Mouse (Mus musculus): Measurements from ENCODE around the gene Popdc2. TPM values are rescaled to one million over a fixed set of nuclear protein-coding genes. Genes with fewer than 3 reads are reported as not detected.

Gene Popdc2
- polyA plus RNA-seq, 1 experiment from 2014 or later = 0.83 TPM

GRCm38 (mm10) chr16:38377546-38377945 is 15.5 kb downstream of the Popdc2 start:
- H3K27me3 ChIP-seq (ENCODE audit: control insufficient read depth, insufficient read depth, low read depth, low read length) = no peaks in the 10 kb centered on the region
- peaks cover 4% of the 10 kb centered on the region; the same call in 1 of the 2 replicates for H3K4me1 ChIP-seq (ENCODE audit: control insufficient read depth, insufficient read depth, low read length)
- no peak overlapping the region for H3K9ac ChIP-seq (ENCODE audit: low read depth, low read length)
- H3K4me2 ChIP-seq (ENCODE audit: low read length) = no peak overlapping the region
- no peak for ATAC-seq
- 84% methylated on average over 6 of the region's 6 CpGs for WGBS
- no peaks in the 10 kb centered on the region for H3K36me3 ChIP-seq (ENCODE audit: control insufficient read depth, insufficient read depth, low read length)
- H3K27ac ChIP-seq (ENCODE audit: low read length) = no peak overlapping the region
- H3K4me3 ChIP-seq (ENCODE audit: low read depth, low read length) = no peak overlapping the region
- no peaks in the 10 kb centered on the region for H3K9me3 ChIP-seq (replicated peaks; ENCODE audit: control insufficient read depth, low read length, poor library complexity, severe bottlenecking)

GRCm38 (mm10) chr16:38378591-38378990 is 16.6 kb downstream of the Popdc2 start:
- ATAC-seq = no peak
- Histone ChIP-seq H3K9ac (ENCODE audit: low read depth, low read length) (no peak overlapping the region), H3K36me3 (ENCODE audit: control insufficient read depth, insufficient read depth, low read length) (no peaks in the 10 kb centered on the region), H3K9me3 (replicated peaks; ENCODE audit: control insufficient read depth, low read length, poor library complexity, severe bottlenecking) (no peaks in the 10 kb centered on the region), H3K4me2 (ENCODE audit: low read length) (no peak overlapping the region), H3K27ac (ENCODE audit: low read length) (no peak overlapping the region), H3K4me3 (ENCODE audit: low read depth, low read length) (no peak overlapping the region), H3K27me3 (ENCODE audit: control insufficient read depth, insufficient read depth, low read depth, low read length) (no peaks in the 10 kb centered on the region), H3K4me1 (ENCODE audit: control insufficient read depth, insufficient read depth, low read length) (peaks cover 4% of the 10 kb centered on the region; the same call in 1 of the 2 replicates)
- WGBS = 90% methylated on average over 6 of the region's 6 CpGs

- Histone ChIP-seq H3K4me1 (ENCODE audit: control insufficient read depth, insufficient read depth, low read length) (peaks cover 4% of the 10 kb centered on the region; the same call in 1 of the 2 replicates), H3K27ac (ENCODE audit: low read length) (no peak overlapping the region), H3K9ac (ENCODE audit: low read depth, low read length) (no peak overlapping the region), H3K9me3 (replicated peaks; ENCODE audit: control insufficient read depth, low read length, poor library complexity, severe bottlenecking) (no peaks in the 10 kb centered on the region), H3K4me3 (ENCODE audit: low read depth, low read length) (no peak overlapping the region), H3K36me3 (ENCODE audit: control insufficient read depth, insufficient read depth, low read length) (no peaks in the 10 kb centered on the region), H3K27me3 (ENCODE audit: control insufficient read depth, insufficient read depth, low read depth, low read length) (no peaks in the 10 kb centered on the region), H3K4me2 (ENCODE audit: low read length) (no peak overlapping the region)
- ATAC-seq = no peak
- WGBS = 59% methylated on average over 6 of the region's 6 CpGs
Measured at GRCm38 (mm10) chr16:38379088-38379487, 17.1 kb downstream of the Popdc2 start.

GRCm38 (mm10) chr16:38379493-38379892 is 17.5 kb downstream of the Popdc2 start:
- ATAC-seq = no peak

GRCm38 (mm10) chr16:38379926-38380325 is 17.9 kb downstream of the Popdc2 start:
- Histone ChIP-seq H3K36me3 (ENCODE audit: control insufficient read depth, insufficient read depth, low read length) (no peaks in the 10 kb centered on the region), H3K4me2 (ENCODE audit: low read length) (no peak overlapping the region), H3K4me3 (ENCODE audit: low read depth, low read length) (no peak overlapping the region), H3K27me3 (ENCODE audit: control insufficient read depth, insufficient read depth, low read depth, low read length) (no peaks in the 10 kb centered on the region), H3K9me3 (replicated peaks; ENCODE audit: control insufficient read depth, low read length, poor library complexity, severe bottlenecking) (no peaks in the 10 kb centered on the region), H3K9ac (ENCODE audit: low read depth, low read length) (no peak overlapping the region), H3K27ac (ENCODE audit: low read length) (no peak overlapping the region), H3K4me1 (ENCODE audit: control insufficient read depth, insufficient read depth, low read length) (peaks cover 4% of the 10 kb centered on the region; the same call in 1 of the 2 replicates)
- no peak for ATAC-seq
- 95% methylated on average over 3 of the region's 3 CpGs for WGBS

More at GRCm38 (mm10) chr16:38379493-38379892, 17.5 kb downstream of the Popdc2 start:
- H3K4me2 ChIP-seq (ENCODE audit: low read length) = no peak overlapping the region
- H3K4me1 ChIP-seq (ENCODE audit: control insufficient read depth, insufficient read depth, low read length) = peaks cover 4% of the 10 kb centered on the region; the same call in 1 of the 2 replicates
- 51% methylated on average over 3 of the region's 3 CpGs for WGBS
- H3K27ac ChIP-seq (ENCODE audit: low read length) = no peak overlapping the region
- no peaks in the 10 kb centered on the region for H3K9me3 ChIP-seq (replicated peaks; ENCODE audit: control insufficient read depth, low read length, poor library complexity, severe bottlenecking)
- H3K27me3 ChIP-seq (ENCODE audit: control insufficient read depth, insufficient read depth, low read depth, low read length) = no peaks in the 10 kb centered on the region
- H3K9ac ChIP-seq (ENCODE audit: low read depth, low read length) = no peak overlapping the region
- no peaks in the 10 kb centered on the region for H3K36me3 ChIP-seq (ENCODE audit: control insufficient read depth, insufficient read depth, low read length)
- H3K4me3 ChIP-seq (ENCODE audit: low read depth, low read length) = no peak overlapping the region

GRCm38 (mm10) chr16:38383683-38384082 is 21.7 kb downstream of the Popdc2 start:
- no peaks in the 10 kb centered on the region for H3K9me3 ChIP-seq (replicated peaks; ENCODE audit: control insufficient read depth, low read length, poor library complexity, severe bottlenecking)
- H3K36me3 ChIP-seq (ENCODE audit: control insufficient read depth, insufficient read depth, low read length) = no peaks in the 10 kb centered on the region
- 76% methylated on average over 2 of the region's 2 CpGs for WGBS
- no peak for ATAC-seq
- no peak overlapping the region for H3K9ac ChIP-seq (ENCODE audit: low read depth, low read length)
- H3K4me3 ChIP-seq (ENCODE audit: low read depth, low read length) = no peak overlapping the region
- no peaks in the 10 kb centered on the region for H3K4me1 ChIP-seq (ENCODE audit: control insufficient read depth, insufficient read depth, low read length)
- H3K27ac ChIP-seq (ENCODE audit: low read length) = no peak overlapping the region
- H3K4me2 ChIP-seq (ENCODE audit: low read length) = no peak overlapping the region
- H3K27me3 ChIP-seq (ENCODE audit: control insufficient read depth, insufficient read depth, low read depth, low read length) = no peaks in the 10 kb centered on the region

- no peaks in the 10 kb centered on the region for H3K4me1 ChIP-seq (ENCODE audit: control insufficient read depth, insufficient read depth, low read length)
- no peaks in the 10 kb centered on the region for H3K9me3 ChIP-seq (replicated peaks; ENCODE audit: control insufficient read depth, low read length, poor library complexity, severe bottlenecking)
- no peak overlapping the region for H3K4me3 ChIP-seq (ENCODE audit: low read depth, low read length)
- WGBS = 96% methylated on average over 6 of the region's 6 CpGs
- ATAC-seq = no peak
- no peaks in the 10 kb centered on the region for H3K27me3 ChIP-seq (ENCODE audit: control insufficient read depth, insufficient read depth, low read depth, low read length)
- H3K9ac ChIP-seq (ENCODE audit: low read depth, low read length) = no peak overlapping the region
- H3K4me2 ChIP-seq (ENCODE audit: low read length) = no peak overlapping the region
- no peak overlapping the region for H3K27ac ChIP-seq (ENCODE audit: low read length)
- no peaks in the 10 kb centered on the region for H3K36me3 ChIP-seq (ENCODE audit: control insufficient read depth, insufficient read depth, low read length)
Measured at GRCm38 (mm10) chr16:38385184-38385634, 23.2 kb downstream of the Popdc2 start.

- Histone ChIP-seq H3K36me3 (ENCODE audit: control insufficient read depth, insufficient read depth, low read length) (no peaks in the 10 kb centered on the region), H3K4me3 (ENCODE audit: low read depth, low read length) (no peak overlapping the region), H3K9me3 (replicated peaks; ENCODE audit: control insufficient read depth, low read length, poor library complexity, severe bottlenecking) (no peaks in the 10 kb centered on the region), H3K27me3 (ENCODE audit: control insufficient read depth, insufficient read depth, low read depth, low read length) (no peaks in the 10 kb centered on the region), H3K27ac (ENCODE audit: low read length) (no peak overlapping the region), H3K4me2 (ENCODE audit: low read length) (no peak overlapping the region), H3K9ac (ENCODE audit: low read depth, low read length) (no peak overlapping the region), H3K4me1 (ENCODE audit: control insufficient read depth, insufficient read depth, low read length) (no peaks in the 10 kb centered on the region)
- 96% methylated on average over 4 of the region's 4 CpGs for WGBS
- ATAC-seq = no peak
Measured at GRCm38 (mm10) chr16:38385700-38386099, 23.7 kb downstream of the Popdc2 start.

- Histone ChIP-seq H3K27ac (ENCODE audit: low read length) (no peak overlapping the region), H3K4me1 (ENCODE audit: control insufficient read depth, insufficient read depth, low read length) (no peaks in the 10 kb centered on the region), H3K27me3 (ENCODE audit: control insufficient read depth, insufficient read depth, low read depth, low read length) (no peaks in the 10 kb centered on the region), H3K9ac (ENCODE audit: low read depth, low read length) (no peak overlapping the region), H3K9me3 (replicated peaks; ENCODE audit: control insufficient read depth, low read length, poor library complexity, severe bottlenecking) (no peaks in the 10 kb centered on the region), H3K4me3 (ENCODE audit: low read depth, low read length) (no peak overlapping the region), H3K4me2 (ENCODE audit: low read length) (no peak overlapping the region), H3K36me3 (ENCODE audit: control insufficient read depth, insufficient read depth, low read length) (no peaks in the 10 kb centered on the region)
- ATAC-seq = no peak
- 92% methylated on average over 6 of the region's 6 CpGs for WGBS
Measured at GRCm38 (mm10) chr16:38387389-38387788, 25.4 kb downstream of the Popdc2 start.

Measured in midbrain, embryonic 16.5 days (tissue).